Mouse (Mus musculus) limb, embryonic 14.5 days (tissue): Measurements from ENCODE around the gene Ppp2r2c. TPM values are rescaled to one million over a fixed set of nuclear protein-coding genes. Genes with fewer than 3 reads are reported as not detected.

Experiments
- ATAC-seq: fragments of 200-750 bp; cut with Nextera tagmentation; 2 replicates; pipeline ENCODE4 v1.8.0; 2017; ENCODE audit warnings: low read depth, moderate number of reproducible peaks, moderate TSS enrichment; ENCODE audit not compliant: low FRiP score
- DNase-seq: peaks from one replicate; pipeline ENCODE4 v3.0.0-alpha.2; 2015; ENCODE audit warnings: low spot score
- H3K27ac ChIP-seq: fragments of 300-500 bp; sonication (generic); replicated peaks from 2 replicates; pipeline ENCODE4 v1.5.1; 2014; ENCODE audit warnings: low read depth, mild to moderate bottlenecking, low read length, moderate library complexity, mixed read lengths
- H3K27me3 ChIP-seq: fragments of 300-500 bp; sonication (generic); 2 replicates; pipeline ENCODE4 v1.6.1; 2014; ENCODE audit warnings: low read length, mixed read lengths; ENCODE audit not compliant: control insufficient read depth, insufficient read depth
- H3K36me3 ChIP-seq: fragments of 300-500 bp; sonication (generic); 2 replicates; pipeline ENCODE4 v1.6.1; 2014; ENCODE audit warnings: mild to moderate bottlenecking, low read length, moderate library complexity, mixed read lengths; ENCODE audit not compliant: control insufficient read depth, insufficient read depth
- H3K4me1 ChIP-seq: fragments of 300-500 bp; sonication (generic); 2 replicates; pipeline ENCODE4 v1.6.1; 2014; ENCODE audit warnings: antibody characterized with exemption, low read length, mixed read lengths; ENCODE audit not compliant: control insufficient read depth, insufficient read depth
- H3K4me2 ChIP-seq: fragments of 300-500 bp; sonication (generic); replicated peaks from 2 replicates; pipeline ENCODE4 v1.6.1; 2014; ENCODE audit warnings: low read depth, mild to moderate bottlenecking, low read length, moderate library complexity; ENCODE audit not compliant: severe bottlenecking
- H3K4me3 ChIP-seq: fragments of 300-500 bp; sonication (generic); replicated peaks from 2 replicates; pipeline ENCODE4 v1.5.1; 2014; ENCODE audit warnings: low read length
- H3K9ac ChIP-seq: fragments of 300-500 bp; sonication (generic); 2 replicates; pipeline ENCODE4 v1.6.1; 2014; ENCODE audit warnings: mild to moderate bottlenecking, low read depth, low read length, moderate library complexity; ENCODE audit not compliant: severe bottlenecking
- H3K9me3 ChIP-seq: fragments of 300-500 bp; sonication (generic); 2 replicates; pipeline ENCODE4 v1.6.1; 2016; ENCODE audit warnings: low read length; ENCODE audit not compliant: control insufficient read depth
- POLR2A ChIP-seq: fragments of 200-500 bp; IDR thresholded peaks from 2 replicates; pipeline ENCODE4 v1.8.0; 2012; ENCODE audit warnings: inconsistent platforms, mild to moderate bottlenecking, moderate library complexity, borderline replicate concordance; ENCODE audit not compliant: insufficient read depth, insufficient read length; ENCODE audit errors: extremely low read depth
- WGBS: fragments of 180-500 bp; shearing (Covaris S2); extraction: QIAGEN DNeasy Blood & Tissue Kit; methylation state at CpG from one replicate; pipeline ENCODE4 v1.1.7; 2014; 5-methylcytosine and 5-hydroxymethylcytosine counted together
- polyA plus RNA-seq, 2 experiments: library from polyadenylated mRNA; depleted of rRNA in 1 of 2; stranded (reverse) in 1 of 2; unstranded in 1 of 2; fragments of >200 nt; fragmentation: Nextera tagmentation in 1 of 2; extraction: Ambion mirVana in 1 of 2; gene quantifications; 2 replicates each; pipeline versions ENCODE4 v1.2.1 to v1.2.3; 2012 to 2014

The Ppp2r2c gene
- polyA plus RNA-seq, 2 experiments = 0.11 to 0.63 TPM

- DNase-seq (no peak), ATAC-seq (no peak)
- Histone ChIP-seq H3K4me3 (no peak overlapping the region), H3K27ac (no peak overlapping the region), H3K9ac (no peak overlapping the region), H3K27me3 (no peaks in the 10 kb centered on the region), H3K36me3 (no peaks in the 10 kb centered on the region), H3K4me2 (no peak overlapping the region), H3K9me3 (no peaks in the 10 kb centered on the region), H3K4me1 (no peaks in the 10 kb centered on the region)
- 86% methylated on average over 4 of the region's 4 CpGs for WGBS
- no peak for TF ChIP-seq POLR2A
Measured at GRCm38 (mm10) chr5:36878801-36879200, 10.5 kb downstream of the Ppp2r2c start.

DNA sequence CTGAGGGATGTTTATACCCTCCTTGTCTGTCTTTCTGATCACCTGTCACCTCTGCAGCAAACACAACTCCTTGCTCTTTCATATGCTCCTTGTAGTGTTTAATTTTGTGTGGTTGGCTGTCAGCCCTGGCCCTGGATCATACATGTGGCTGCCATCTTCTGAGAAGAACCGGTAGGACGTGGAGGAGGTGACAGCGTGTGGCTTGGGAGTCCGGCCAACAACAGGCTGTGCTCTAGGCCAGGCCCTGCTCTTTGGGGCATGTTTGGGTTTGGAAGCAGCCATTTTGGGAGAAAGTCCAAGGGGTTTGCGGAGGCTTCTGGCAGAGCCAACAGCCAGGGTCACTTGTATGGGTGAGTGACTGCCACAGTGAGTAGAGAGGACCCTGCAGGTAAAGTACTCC is 12.3 kb downstream of the Ppp2r2c start:
- DNase-seq (no peak), ATAC-seq (no peak)
- no peak for TF ChIP-seq POLR2A
- Histone ChIP-seq H3K36me3 (no peaks in the 10 kb centered on the region), H3K9ac (no peak overlapping the region), H3K4me3 (no peak overlapping the region), H3K27ac (no peak overlapping the region), H3K4me1 (no peaks in the 10 kb centered on the region), H3K4me2 (no peak overlapping the region), H3K9me3 (no peaks in the 10 kb centered on the region), H3K27me3 (no peaks in the 10 kb centered on the region)
- WGBS = 82% methylated on average over 5 of the region's 5 CpGs

DNA sequence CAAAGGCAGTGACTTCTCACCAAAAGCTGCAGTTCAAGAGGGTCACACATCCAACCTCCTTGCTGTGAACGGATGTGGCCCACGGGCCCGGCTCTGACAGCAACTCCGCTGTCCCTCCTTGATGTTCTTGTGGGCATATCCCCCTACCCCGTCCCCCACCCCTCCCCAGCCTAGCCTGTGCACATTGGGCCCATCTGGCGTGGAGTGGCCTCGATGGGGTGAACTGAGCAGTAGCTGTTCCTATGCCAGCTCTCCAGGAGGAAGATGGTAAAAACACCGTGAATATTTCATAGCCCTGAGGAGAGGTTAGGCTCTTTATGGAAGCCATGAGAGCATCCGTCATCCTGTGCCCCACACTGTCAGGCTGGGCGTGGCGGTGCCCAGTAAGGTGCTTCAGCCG is 15.2 kb downstream of the Ppp2r2c start:
- no peak overlapping the region for H3K9ac ChIP-seq
- WGBS = 47% methylated on average over 12 of the region's 12 CpGs
- no peak for TF ChIP-seq POLR2A
- no peaks in the 10 kb centered on the region for H3K36me3 ChIP-seq
- no peaks in the 10 kb centered on the region for H3K27me3 ChIP-seq
- no peak overlapping the region for H3K4me3 ChIP-seq
- H3K9me3 ChIP-seq = no peaks in the 10 kb centered on the region
- no peak overlapping the region for H3K4me2 ChIP-seq
- H3K27ac ChIP-seq = no peak overlapping the region
- DNase-seq = no peak
- H3K4me1 ChIP-seq = no peaks in the 10 kb centered on the region
- ATAC-seq = no peak

- no peak overlapping the region for H3K27ac ChIP-seq
- no peak overlapping the region for H3K4me3 ChIP-seq
- no peaks in the 10 kb centered on the region for H3K27me3 ChIP-seq
Measured at GRCm38 (mm10) chr5:36885067-36885466, 16.8 kb downstream of the Ppp2r2c start.

GRCm38 (mm10) chr5:36885595-36885994 is 17.3 kb downstream of the Ppp2r2c start:
- no peak overlapping the region for H3K4me2 ChIP-seq
- no peak overlapping the region for H3K27ac ChIP-seq
- ATAC-seq = no peak
- no peaks in the 10 kb centered on the region for H3K27me3 ChIP-seq
- no peak for DNase-seq
- H3K9ac ChIP-seq = no peak overlapping the region
- TF ChIP-seq POLR2A = no peak
- no peak overlapping the region for H3K4me3 ChIP-seq
- no peaks in the 10 kb centered on the region for H3K36me3 ChIP-seq
- no peaks in the 10 kb centered on the region for H3K4me1 ChIP-seq
- 62% methylated on average over 5 of the region's 5 CpGs for WGBS
- no peaks in the 10 kb centered on the region for H3K9me3 ChIP-seq

More at GRCm38 (mm10) chr5:36885067-36885466, 16.8 kb downstream of the Ppp2r2c start:
- 64% methylated on average over 1 of the region's 1 CpGs for WGBS
- Histone ChIP-seq H3K9ac (no peak overlapping the region), H3K9me3 (no peaks in the 10 kb centered on the region), H3K4me1 (no peaks in the 10 kb centered on the region), H3K36me3 (no peaks in the 10 kb centered on the region), H3K4me2 (no peak overlapping the region)
- TF ChIP-seq POLR2A = no peak
- no peak for ATAC-seq
- no peak for DNase-seq

DNA sequence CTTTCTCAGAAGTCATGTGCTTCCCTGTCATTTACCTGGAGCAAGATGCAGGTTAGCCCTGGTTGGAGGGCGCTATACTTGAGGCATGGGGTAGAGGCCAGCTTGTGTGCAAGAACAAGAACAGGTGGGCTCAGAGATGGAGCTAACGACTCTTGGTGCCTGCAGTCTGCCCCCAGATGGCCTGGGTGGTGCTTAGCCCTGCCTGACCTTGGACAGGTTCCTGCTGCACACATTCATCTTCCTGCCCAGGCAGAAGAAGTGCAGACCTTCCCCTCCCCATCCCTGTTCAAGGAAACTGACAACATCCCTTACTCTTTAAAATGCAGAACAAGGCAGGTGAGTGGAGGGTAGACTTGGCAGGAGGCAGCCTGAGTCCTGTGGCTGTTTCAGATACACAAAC is 18.0 kb downstream of the Ppp2r2c start:
- Histone ChIP-seq H3K4me1 (no peaks in the 10 kb centered on the region), H3K9me3 (no peaks in the 10 kb centered on the region), H3K27ac (no peak overlapping the region), H3K9ac (no peak overlapping the region), H3K4me3 (no peak overlapping the region), H3K27me3 (no peaks in the 10 kb centered on the region), H3K4me2 (no peak overlapping the region), H3K36me3 (no peaks in the 10 kb centered on the region)
- 54% methylated on average over 2 of the region's 2 CpGs for WGBS
- DNase-seq (no peak), ATAC-seq (no peak)
- TF ChIP-seq POLR2A = no peak
